Mouse (Mus musculus): Measurements from ENCODE around the gene Pitx2. TPM values are rescaled to one million over a fixed set of nuclear protein-coding genes. Genes with fewer than 3 reads are reported as not detected.

Gene Pitx2
- polyA plus RNA-seq, 1 experiment, result not detected

GRCm38 (mm10) chr3:129208421-129208820 lies 8.7 kb downstream of the Pitx2 start:
- no peak for TF ChIP-seq GATA1 (IDR thresholded peaks at IDR 0.05; ENCODE audit: low read length)

DNA sequence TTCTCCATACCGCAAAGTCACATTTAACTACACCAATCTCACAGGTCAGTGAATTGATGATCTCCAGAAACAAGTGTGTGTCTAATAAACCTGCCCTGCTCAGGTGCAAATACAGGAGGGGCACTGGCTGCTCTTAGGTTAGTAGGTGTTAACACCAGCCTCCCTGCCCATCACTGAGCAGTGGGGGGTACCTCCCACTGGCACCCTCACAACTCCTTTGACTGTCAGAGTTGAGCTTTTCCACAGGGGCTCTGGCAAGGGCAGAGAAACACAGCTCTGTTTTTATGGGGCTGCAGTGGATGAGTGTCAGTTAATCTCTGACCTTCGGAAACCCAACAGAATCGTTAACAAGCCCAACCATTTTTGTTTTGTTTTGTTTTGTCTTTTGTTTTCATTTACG lies 9.6 kb downstream of the Pitx2 start:
- TF ChIP-seq GATA1 (IDR thresholded peaks at IDR 0.05; ENCODE audit: low read length), result no peak

DNA sequence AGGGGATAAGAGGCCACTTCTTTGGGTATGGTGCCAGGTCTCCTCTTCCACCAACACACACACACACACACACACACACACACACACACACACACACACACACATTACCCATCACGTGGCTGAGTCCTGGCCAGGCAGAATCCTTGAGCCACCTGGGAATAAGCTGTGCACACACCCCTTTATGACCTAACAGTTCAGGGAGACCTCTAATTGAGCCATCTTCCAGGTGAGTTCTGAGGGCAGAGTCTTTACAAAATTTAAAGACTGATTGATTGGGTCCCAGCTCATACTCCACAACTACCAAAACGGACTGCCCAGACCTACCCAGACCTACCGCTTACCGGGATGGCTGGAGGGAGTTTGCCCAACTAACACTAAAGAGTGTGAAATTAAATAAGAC lies 10.1 kb downstream of the Pitx2 start:
- TF ChIP-seq GATA1 (IDR thresholded peaks at IDR 0.05; ENCODE audit: low read length), result no peak

- TF ChIP-seq GATA1 (IDR thresholded peaks at IDR 0.05; ENCODE audit: low read length), result no peak
These were observed 12.5 kb downstream of the Pitx2 start for GRCm38 (mm10) chr3:129212038-129212645.

DNA sequence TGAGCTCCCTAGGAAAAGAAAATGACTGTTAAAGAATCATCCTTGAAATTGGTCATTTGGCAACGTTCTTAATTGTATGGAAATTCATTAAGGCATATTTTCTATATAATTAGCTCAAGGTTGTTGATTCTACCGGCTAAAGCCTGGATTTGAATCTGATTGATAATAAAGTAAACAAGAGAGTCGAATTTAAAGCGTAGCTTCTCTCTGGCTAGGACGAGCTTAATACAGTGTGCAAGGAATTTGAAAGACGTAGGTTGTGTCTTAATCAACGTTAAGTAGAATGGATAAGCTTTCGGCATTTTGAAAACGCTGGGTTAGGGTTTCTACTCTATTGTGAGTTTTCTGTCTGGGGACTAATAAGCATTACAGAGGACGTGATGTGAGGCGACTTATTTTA lies 13.1 kb downstream of the Pitx2 start:
- TF ChIP-seq GATA1 (IDR thresholded peaks at IDR 0.05; ENCODE audit: low read length), result no peak

DNA sequence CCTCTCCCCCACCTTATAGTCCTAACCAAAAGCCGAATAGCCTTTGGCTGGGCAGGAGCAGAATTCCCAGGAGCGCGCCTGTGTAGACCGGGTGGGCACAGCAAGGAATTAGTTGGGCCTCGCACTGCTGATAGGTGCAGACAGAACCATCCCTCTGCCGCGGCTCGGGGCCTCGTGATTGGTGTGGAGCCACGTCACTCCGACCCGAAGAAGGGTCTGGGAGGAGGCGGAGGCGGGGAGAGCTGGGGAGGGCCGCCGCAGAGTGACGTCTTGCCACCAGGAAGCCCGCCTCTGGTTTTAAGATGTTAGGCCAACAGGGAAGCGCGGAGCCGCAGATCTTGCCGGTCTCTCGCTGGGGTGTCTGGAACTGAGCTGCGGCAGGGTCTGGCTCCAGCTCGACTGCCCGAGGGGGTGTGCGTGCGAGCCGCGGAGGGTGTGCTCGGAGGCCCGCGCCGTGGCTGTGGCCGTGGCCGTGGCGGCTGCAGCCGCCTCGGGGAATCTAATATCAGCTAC lies 14.0 kb downstream of the Pitx2 start:
- TF ChIP-seq GATA1 (IDR thresholded peaks at IDR 0.05; ENCODE audit: low read length), result no peak

DNA sequence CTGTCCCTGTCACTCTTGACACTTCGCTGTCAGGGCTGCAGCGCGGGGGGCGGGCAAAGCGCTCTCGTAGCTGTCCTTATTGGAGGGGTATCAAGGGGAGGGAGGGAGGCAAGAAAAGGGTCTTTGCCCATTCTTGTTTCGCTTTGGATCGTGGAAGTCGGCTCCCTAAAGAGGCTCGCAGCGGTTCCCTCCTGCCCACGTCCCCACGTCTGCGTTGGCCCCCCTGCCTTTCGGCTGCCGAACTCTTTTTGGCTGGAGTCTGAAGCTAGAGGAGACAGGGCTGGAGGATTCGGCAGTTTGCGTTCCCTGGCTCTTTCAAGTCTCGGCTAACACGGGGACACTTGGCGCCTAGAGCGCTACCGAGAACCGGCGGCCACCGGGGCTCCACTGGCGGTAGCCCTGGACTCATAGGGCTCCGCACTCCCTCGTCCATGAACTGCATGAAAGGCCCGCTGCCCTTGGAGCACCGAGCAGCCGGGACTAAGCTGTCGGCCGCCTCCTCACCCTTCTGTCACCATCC lies 14.5 kb downstream of the Pitx2 start:
- TF ChIP-seq GATA1 (IDR thresholded peaks at IDR 0.05; ENCODE audit: low read length), result no peak

- no peak for TF ChIP-seq GATA1 (IDR thresholded peaks at IDR 0.05; ENCODE audit: low read length)
These were observed 15.0 kb downstream of the Pitx2 start for GRCm38 (mm10) chr3:129214666-129215161.

DNA sequence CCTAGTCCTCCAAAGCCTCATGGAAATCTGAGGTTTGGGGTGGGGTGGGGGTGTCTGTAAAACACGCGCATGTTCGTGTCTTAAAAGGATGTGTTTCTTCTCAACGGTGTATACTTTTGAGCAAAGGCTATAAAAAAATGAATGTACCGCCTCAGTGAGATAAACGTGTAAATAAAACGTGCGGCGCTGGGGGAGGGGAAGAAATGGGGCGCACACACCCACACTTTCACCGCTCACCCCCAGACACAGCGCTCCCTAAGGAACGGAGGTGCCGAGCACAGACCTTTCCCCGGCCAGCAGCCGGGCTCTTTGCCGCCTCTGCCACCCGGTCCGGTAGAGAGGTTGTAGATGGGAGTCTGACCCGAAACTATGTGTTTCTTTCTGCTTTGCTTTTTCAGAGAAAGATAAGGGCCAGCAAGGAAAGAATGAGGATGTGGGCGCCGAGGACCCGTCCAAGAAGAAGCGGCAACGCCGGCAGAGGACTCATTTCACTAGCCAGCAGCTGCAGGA lies 15.6 kb downstream of the Pitx2 start:
- no peak for TF ChIP-seq GATA1 (IDR thresholded peaks at IDR 0.05; ENCODE audit: low read length)

DNA sequence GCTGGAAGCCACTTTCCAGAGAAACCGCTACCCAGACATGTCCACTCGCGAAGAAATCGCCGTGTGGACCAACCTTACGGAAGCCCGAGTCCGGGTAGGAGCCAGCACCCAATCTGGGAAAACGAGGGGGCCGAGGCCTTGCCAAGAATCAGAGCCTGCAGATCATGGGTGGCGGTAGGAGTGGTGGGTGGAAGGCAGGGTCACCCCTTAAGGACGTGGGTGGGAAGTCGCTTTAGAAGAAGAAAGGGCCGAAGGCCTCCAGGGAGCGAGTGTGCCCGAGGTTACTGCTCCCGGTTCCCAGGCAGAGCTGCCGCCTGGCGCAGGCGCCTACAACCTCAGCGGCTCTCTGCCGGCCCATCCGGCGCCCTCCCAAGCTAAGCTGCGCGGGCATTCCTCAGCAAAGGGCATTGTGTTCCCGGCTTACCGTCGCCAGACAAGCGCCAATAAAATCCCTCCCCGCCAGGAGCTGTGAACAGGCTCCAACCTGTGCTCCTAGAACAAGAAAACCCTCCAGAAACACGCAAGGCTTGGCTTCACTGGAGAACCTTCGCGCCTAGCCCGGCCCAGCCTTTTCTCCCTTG lies 16.2 kb downstream of the Pitx2 start:
- no peak for TF ChIP-seq GATA1 (IDR thresholded peaks at IDR 0.05; ENCODE audit: low read length)

DNA sequence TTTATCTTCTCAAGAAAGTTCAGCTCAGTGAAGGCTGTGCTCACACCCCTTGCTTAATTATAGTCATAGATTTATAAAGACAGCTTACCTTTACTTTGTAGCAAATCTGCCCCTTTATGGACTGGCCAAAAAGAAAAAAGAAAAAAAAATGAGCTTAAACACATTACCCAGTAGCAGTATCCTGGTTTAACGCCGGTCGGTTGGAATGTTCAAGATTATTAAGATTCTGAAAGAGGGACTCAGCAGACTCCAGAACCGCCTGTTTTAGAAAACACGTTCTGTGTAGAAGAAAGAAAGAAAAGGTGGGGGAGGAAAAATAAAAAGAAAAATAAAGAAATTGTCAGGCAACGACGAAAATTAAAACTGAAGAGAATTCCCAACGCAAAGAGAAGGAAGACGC lies 16.8 kb downstream of the Pitx2 start:
- TF ChIP-seq GATA1 (IDR thresholded peaks at IDR 0.05; ENCODE audit: low read length), result no peak

DNA sequence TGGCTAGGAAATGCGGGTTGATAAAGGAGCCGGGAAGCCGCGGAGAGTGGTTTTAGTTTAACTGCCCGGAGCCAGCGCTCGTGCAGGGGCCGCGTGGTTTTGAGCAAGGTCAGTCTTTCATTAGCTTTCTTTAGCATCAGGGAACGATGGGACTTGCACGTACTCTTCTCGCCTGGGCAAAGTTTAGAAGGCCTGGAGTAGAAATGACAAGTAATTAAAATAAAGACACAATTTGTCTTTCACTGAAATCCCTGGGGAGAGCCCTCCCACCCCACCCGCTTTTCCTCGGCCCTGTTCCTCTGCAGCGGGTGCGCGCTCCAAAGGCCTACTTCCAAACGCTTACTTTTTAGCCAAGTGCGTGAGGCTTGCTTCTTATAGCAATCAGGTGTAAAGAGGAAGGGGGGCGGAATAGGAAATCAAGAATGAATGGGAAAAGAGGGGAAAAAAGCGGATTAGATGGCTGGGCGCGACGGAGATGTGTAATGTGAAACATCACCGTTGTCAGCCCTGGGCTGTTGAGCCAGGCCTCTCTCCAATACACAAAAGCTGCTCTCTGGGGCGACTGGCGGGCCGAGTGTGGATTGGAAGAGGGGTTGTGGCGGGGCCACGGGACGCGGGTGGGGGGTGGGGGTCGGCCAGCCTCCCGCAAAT lies 17.4 kb downstream of the Pitx2 start:
- no peak for TF ChIP-seq GATA1 (IDR thresholded peaks at IDR 0.05; ENCODE audit: low read length)

- no peak for TF ChIP-seq GATA1 (IDR thresholded peaks at IDR 0.05; ENCODE audit: low read length)
These were observed 18.2 kb downstream of the Pitx2 start for GRCm38 (mm10) chr3:129217862-129218370.

DNA sequence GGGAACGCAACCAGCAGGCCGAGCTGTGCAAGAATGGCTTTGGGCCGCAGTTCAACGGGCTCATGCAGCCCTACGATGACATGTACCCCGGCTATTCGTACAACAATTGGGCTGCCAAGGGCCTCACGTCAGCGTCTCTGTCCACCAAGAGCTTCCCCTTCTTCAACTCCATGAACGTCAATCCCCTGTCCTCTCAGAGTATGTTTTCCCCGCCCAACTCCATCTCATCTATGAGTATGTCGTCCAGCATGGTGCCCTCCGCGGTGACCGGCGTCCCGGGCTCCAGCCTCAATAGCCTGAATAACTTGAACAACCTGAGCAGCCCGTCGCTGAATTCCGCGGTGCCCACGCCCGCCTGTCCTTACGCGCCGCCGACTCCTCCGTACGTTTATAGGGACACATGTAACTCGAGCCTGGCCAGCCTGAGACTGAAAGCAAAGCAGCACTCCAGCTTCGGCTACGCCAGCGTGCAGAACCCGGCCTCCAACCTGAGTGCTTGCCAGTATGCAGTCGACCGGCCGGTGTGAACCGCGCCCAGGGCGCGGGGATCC lies 18.8 kb downstream of the Pitx2 start:
- no peak for TF ChIP-seq GATA1 (IDR thresholded peaks at IDR 0.05; ENCODE audit: low read length)

DNA sequence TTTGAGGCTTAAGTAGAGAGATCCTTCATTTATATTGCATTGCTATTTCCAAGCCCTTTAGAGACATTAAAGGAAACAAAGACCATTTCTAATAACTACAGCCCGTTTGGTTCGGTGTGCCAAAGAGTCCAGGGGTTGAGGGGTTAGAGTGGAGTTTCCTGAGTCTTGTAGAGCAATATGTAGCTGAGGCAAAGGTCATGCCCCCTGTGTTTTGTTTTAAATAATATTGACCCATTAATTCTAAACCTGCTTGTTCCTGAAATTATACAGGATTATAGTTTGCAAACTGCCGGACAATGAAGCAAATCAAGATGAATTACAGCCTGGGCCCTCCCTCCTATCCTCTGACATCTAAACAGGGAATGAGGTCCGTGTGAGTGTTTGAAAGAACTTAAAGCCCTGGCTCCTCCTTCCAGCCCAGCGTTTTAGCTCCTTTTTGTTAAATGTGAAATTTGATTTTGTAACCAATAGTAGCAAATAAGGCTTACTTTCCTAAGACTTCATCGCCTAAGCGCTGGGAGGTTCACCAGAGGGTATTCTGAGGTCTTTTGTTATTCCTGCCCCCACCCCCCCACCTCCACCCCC lies 20.5 kb downstream of the Pitx2 start:
- TF ChIP-seq GATA1 (IDR thresholded peaks at IDR 0.05; ENCODE audit: low read length), result no peak

Measured in G1E-ER4 (cell line).